Mouse (Mus musculus) splenic B cell, adult 2 months (primary cell): ENCODE results near the gene Rwdd1.

Experiments used
- DNase-seq: peaks from one replicate; pipeline ENCODE4 v3.0.0-alpha.2; 2011; ENCODE audit warnings: low read depth, low spot score
- H3K27me3 ChIP-seq: 2 replicates; pipeline ENCODE4 v1.6.1; 2012; ENCODE audit warnings: mild to moderate bottlenecking, low read length, moderate library complexity, mixed read lengths; ENCODE audit not compliant: control insufficient read depth, poor library complexity, insufficient read depth, severe bottlenecking
- H3K36me3 ChIP-seq: 2 replicates; pipeline ENCODE4 v1.6.1; 2012; ENCODE audit warnings: mild to moderate bottlenecking, low read length, moderate library complexity, mixed read lengths; ENCODE audit not compliant: control insufficient read depth, poor library complexity, insufficient read depth, severe bottlenecking

Rwdd1 gene

GRCm38 (mm10) chr10:33974781-33975494 lies 44.5 kb downstream of the Rwdd1 start:
- DNase-seq = no peak
- Histone ChIP-seq H3K27me3 (no peaks in the 10 kb centered on the region), H3K36me3 (no peaks in the 10 kb centered on the region)

DNA sequence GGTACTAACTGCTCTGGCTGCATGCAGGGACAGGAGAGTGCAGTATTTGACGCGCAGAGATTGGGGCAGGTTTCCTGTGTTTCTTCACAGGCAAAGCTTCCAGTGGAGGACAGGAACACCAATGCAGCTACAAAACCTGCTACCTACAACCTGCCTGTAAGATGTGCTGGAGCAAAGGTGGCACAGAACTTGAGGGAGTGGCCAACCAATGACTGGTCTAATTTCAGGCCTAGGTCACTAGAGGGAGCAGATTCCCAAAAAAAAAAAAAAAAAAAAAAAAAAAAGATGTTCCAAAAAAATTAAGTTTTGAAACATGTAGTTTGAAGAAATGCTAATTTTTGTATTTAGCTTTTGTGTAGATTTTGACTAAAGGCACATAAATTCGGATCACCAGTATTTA lies 66.9 kb downstream of the Rwdd1 start:
- peaks cover 2% of the 10 kb centered on the region; the same call in 1 of the 2 replicates for H3K36me3 ChIP-seq
- no peak for DNase-seq
- H3K27me3 ChIP-seq = no peaks in the 10 kb centered on the region

GRCm38 (mm10) chr10:33950803-33951583 lies 68.4 kb downstream of the Rwdd1 start, which contains the start of gene Zup1:
Zup1 (minus strand) TSS chr10:33951269.
- peak; percentile 93 for DNase-seq
- Histone ChIP-seq H3K36me3 (peaks cover 5% of the 10 kb centered on the region), H3K27me3 (no peaks in the 10 kb centered on the region)
